Mouse (Mus musculus) small intestine, adult 2 months (tissue): ENCODE data around the gene Ubqln4.

Experiments
- CTCF ChIP-seq: fragments of 200-500 bp; IDR thresholded peaks from 2 replicates; pipeline ENCODE4 v1.5.1; 2012; ENCODE audit warnings: low read depth, mild to moderate bottlenecking, control low read depth, inconsistent platforms, low read length, moderate library complexity, mixed read lengths; ENCODE audit not compliant: insufficient replicate concordance, insufficient read length; ENCODE audit errors: extremely low read depth
- POLR2A ChIP-seq: fragments of 200-500 bp; IDR thresholded peaks from 2 replicates; pipeline ENCODE4 v1.6.1; 2012; ENCODE audit warnings: low read depth, mild to moderate bottlenecking, control low read depth, inconsistent platforms, low read length, moderate library complexity

DNA sequence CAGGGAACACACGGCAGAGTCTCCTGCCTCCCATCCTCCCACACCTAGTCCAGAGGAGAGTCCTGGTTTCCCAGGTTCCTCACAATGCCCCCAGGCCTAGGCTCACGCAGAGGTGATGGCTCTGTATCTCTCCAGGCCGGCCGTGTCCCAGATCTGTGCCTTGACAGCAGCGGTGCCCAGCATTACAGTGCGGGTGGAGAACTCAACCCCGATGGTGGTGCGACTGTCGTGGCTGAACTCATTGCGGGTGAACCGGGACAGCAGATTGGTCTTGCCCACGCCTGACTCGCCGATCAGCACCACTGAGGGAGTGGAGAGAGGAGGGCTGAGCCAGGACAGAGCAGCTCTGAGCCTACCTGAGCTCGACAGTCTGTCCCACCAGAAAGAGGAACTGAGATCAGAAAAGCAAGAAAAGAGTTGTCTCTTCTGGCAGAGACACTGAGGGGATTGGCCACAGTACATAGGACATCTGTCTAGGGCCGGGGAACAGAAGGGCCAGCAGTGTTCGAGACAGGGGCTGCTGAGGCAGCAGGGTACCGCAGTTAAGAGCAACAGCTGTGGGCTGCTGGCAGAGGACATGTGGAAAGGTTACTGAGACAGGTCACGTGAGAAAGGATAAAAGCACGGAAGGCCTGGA, 8.5 kb upstream of the Ubqln4 start:
- TF ChIP-seq CTCF, result no peak
- no peak for TF ChIP-seq POLR2A
